Mouse (Mus musculus): ENCODE data around the gene Ctnnd2.
A peak's percentile ranks its signal among the peaks of the same experiment; 100 is the strongest.

Ctnnd2 gene

DNA sequence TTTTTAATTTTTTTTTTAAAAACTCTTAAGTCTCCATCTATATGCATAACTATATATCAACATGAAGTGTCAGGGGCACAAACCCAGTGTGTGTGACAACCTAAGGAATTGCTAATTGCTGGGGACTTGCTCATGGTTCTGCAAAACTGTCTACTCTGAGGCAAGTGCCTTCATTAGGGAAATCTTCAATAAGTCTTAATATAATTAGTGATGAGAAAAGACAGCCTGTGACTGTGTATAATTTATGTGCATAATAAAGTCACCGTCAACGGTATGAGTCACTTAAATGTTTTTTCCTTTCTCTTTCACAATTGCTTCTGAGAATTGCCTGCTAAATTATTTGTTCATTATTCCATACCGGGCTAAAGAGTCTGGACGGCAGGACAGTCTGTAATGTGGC lies 228.7 kb downstream of the Ctnnd2 start:
- DNase-seq: no peak

DNA sequence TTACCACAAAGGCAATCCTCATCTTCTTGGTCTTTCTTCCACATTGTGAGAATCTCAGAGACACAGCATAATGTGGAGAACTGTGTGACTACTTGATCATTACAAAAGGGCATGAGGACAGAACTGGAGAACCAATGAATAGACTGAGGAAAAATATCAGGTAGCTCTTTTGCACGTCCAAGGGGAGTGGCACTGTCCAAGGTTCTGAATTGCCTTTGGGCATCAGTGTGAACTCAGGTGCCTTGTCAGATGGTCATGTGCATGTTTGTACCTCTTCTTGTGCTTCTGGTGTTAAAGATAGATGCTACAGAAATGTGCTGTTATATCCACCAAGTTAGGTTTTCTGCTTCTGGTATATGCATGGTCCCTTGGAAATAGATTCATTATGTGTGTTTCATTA lies 233.9 kb downstream of the Ctnnd2 start:
- no peak for DNase-seq

DNA sequence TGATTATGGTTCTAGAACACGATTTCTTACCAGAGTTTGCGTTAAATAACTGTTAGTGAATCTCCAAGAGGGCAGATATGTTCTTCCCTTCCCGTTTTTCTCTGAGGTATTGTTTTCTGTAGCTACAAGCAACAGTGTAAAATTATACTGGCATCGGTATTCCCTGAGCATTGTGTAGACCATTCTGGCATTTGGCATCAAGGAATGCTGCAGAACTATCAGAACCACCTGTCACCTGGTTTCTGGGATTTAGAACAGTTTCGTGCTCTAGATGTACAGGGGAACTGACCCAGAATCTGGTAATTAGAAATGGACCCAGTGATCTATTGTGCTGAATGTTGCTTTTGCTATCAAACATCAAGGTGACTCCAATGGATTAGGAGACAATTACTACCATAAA lies 250.8 kb downstream of the Ctnnd2 start:
- no peak for DNase-seq

DNA sequence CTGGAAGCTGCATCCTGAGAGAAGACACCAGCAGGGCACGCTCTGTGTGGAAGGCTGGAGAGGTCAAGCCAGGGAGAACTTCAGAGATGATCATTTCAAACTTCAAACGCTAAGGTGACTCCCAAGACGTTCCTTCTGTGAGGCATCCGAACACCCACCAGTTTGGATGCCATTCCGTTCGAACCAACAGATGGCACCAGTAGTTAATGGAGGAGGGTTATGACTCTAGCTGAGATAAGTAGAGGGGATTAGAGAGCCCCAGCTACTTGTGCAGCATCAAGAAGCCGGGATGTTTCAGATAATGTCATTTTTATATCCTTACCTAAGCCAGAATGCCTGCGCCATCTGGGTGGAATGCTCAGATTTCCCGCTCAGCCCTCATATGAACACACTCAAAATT lies 251.9 kb downstream of the Ctnnd2 start:
- peak; percentile 21 for DNase-seq

DNA sequence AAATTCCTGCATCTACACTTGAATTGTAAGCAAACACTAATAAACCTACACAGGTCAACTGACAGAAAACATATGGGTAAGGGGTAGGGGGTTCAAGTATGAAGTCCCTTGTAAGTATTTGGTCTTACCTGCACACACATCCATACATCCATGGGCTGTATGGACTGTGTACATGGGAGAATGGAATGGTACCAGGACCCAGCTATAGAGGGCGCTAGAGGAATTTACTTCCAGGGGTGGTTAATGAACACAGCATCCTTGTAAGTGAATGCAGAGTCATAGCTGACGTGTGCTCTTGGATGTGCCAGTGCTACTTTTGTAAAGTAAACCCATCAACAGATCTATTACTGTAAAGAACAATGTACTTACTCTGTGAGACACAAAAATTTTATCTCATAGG lies 254.9 kb downstream of the Ctnnd2 start:
- peak; percentile 22 for DNase-seq

DNA sequence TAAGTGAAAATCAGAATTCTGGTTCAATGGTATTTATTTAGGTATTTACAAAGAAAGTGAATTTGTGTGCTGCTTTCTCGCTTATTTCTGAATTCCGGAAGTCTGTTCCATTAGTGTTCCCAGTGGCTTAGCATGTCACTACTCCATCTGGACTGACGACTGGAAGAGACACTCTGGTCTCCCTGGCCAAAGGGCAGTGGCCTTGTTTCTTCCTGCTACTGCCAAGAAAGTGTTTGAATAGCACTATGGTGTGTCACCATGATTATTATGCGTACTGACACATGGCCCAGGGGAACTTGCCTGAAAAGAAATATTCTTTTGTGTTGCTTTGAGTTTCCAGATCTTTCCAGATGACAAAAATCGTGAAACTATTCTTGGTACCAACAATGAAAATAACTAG lies 266.7 kb downstream of the Ctnnd2 start:
- DNase-seq: no peak

DNA sequence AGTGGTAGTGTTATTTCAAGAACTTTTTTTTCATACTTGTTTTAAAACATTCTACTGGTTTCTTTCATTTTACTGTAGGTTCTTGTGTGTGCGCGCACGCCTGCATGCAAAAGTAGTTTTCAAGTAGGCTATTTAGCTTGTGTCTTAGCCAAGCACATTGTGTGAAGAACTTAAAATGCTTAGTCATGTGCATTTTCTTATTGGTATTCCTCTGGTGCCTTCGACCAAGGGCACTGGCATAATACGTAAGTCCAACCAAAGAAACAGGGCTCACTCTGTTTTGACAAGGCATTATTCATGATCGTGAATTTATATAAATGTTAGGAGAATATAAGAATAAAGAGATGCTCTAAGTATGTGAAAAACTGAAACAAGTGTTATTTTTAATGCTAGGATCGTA lies 278.4 kb downstream of the Ctnnd2 start:
- peak; percentile 23 for DNase-seq

DNA sequence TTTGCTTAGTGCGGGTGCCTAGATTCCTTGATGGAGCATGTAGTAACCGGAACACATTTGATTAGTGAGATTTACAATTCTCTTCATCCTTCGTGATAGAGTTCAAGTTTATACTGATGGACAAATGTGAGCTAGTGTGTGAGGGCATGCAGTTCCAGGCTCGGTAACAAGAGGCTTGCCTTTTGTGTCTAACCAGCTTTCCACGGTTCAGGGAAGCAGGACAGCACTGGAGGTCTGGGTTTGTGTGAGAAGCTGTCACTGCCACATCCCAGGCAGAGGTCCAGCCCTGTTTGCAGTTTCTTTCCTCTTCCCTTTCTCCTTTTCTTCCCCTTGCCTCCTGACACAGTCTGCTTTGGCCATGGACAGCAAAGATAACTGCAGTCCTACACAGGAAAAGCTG lies 279.5 kb downstream of the Ctnnd2 start:
- no peak for DNase-seq

DNA sequence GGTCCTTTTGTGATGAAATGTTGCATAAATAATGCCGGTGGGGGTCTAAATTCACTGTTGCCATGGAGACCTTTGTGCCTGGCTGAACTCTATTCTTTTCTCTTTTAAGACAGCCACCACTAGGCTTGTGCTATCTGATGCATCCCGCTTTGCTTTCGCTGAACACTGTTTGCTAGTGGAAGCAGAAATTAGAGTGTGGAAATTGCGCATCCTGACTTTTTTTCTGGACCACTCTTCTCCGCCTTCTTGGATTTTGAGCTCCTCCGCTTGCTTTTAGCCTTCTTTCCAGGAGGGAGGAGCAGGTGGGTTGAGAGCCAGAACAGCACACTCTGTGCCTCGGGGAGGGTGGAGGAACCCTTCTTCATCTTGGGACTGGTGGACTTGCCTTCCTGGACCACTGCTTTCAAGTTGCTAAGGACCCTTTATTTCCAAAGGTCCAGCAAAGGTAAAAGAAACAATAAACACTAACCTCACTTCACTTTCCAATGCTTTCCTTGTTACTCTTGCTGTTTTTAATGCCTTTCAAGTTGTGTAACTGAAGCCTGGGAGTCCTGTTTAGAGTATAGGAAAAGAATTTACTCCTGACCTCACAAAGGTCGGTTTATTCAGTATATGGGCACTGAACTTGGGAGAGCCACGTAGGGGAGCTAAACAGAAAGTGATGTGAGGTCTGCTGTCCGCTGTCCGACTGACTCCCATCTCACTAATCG lies 285.3 kb downstream of the Ctnnd2 start:
- DNase-seq: no peak

DNA sequence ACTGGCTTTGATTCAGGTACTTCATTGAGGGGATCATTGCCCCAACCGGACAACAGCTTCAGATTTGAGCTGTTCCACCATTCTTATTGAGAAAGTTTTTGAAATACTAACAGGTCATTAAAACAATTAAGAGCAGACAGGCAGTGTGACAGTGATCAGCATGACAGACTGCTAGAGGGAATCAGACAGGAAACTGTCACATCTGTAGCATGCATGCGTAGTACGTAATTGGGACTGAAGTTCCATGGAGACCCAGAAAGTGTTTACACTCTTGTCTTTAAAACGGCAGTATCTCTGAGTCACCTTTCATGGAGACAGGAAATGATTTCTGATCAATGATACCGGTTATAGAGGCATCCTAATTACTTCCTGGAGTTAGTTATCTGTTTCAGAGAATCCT lies 286.3 kb downstream of the Ctnnd2 start:
- DNase-seq: no peak

DNA sequence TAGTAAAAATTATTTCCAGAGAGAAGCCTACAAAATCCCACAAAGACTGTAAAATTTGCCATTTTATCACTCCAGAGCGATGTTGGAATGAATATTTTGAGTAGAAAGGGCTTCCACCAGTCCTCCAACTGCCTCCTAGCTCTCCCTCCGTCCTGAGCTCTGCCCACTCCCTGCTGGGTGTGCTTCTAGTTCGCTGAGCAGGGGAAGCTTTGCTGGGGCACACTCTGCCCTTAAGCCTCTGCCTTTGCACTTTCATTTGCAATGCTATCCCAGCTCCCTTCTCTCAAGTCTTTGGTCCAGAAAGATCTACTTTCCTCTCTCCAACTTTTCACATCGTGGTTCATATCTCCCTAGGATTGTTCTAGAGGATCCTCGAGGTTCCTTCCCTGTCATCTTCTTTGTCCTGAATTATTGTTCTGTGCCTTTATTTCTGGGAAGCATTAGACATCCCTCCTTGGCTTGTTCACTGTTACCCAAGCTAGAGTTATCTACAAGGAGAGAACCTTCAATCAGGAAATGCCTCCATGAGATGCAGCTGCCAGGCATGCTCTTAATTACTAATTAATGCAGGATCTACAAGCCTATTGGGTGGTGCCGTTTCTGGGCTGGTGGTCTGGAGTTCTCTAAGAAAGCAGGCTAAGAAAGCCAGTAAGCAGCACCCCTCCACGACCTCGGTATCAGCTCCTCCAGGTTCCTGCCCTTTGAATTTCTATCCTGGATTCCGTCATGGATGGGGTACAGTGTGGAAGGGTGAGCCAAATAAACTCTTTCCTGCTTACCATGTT lies 288.1 kb downstream of the Ctnnd2 start:
- no peak for DNase-seq

DNA sequence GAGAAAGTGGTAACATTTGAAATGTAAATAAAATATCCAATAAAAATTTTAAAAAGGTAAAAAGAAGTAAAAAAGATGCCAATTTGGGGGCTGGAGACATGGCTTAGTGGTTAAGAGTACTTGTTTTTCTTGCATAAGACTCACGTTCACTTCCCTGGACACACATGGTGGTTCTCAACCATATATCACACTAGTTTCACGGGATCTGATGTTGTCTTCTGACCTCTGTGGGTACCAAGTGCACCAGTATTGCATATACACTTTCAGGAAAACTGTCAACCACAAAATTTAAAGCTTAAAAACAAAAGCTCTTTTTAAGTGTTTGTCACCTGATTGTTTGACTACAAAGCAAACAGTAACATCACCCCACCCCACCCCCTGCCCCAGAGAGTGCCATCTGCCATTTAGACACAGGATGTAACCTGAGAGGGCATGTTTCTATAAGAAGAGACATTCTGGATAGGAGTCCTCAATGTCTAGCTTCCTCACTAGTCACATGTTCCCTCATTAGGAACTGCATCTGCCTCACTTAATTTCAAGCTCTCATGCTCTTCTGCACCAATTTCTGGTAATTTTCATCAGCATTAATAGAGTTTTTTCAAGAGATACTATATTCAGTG lies 290.5 kb downstream of the Ctnnd2 start:
- no peak for DNase-seq

DNA sequence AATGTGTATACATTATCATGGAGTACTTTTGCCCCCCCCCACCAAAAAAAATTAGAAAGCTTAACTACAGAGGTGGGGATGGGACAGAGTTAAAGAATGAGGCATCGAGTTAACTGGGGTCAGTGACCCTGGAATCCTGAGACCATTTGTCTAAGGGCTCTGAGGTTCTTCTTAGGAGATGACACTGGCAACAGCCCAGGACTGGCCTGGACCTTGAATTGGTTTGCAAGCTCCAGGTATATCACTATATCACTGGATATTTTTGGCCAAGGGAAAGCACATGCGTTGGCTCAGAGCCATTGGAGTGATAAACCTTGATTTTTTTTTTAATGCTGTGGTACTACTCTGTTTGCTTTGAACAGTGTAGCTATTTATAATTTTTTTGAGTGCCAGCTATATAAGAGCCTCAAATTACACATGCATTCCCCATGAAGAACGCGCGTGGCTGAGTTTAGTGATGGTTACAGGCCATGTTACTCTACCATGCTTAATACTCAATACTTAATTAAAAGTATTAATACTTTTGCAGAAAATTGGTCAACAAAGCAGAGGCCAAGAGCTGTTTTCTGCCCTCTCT lies 291.2 kb downstream of the Ctnnd2 start:
- DNase-seq: no peak

DNA sequence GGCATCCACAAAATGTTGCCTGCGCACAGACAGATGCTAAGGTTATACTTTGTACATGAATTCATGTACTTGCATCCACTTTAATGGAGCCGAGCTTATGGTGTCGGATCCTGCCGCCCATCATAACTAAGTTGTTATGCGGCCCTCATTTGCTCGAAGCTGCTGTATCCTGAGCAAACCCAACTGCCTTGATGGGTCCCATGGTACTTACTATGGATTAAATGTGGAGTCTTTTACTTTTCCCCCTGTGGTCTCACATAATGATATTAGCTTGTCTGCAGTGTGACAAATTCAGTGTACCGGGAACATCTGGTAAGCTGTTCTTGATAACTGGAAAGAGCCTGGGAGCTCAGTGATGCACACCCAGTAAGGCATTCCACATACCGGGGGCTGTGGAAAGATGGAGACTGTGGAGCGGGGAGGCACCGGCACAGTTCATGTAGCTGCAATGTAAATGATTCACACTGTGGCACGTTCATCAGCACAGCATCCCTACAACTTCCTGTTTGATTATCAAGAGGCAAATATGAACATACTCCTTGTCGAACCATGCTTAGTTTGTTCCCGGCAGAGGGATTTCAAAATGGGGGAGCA lies 294.7 kb downstream of the Ctnnd2 start:
- DNase-seq: no peak

DNA sequence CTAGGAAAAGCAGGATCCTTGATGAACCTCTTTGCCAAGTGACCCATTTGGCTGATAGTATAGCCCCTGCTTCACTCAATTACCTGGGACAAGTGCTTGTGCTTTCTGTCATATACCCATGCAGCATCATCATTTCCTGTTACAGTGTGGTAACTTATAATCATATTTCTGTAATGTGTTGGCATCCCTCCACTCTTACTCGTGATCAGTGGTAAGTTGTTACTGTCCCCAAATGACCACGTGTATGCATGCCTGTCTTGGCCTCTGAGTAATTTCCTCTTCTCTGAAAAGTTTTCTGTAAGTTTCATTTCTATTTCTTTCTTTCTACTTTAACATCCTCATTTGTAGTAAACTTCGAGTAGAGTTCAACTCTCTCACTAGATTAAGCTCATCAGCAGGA lies 296.4 kb downstream of the Ctnnd2 start:
- DNase-seq: no peak

DNA sequence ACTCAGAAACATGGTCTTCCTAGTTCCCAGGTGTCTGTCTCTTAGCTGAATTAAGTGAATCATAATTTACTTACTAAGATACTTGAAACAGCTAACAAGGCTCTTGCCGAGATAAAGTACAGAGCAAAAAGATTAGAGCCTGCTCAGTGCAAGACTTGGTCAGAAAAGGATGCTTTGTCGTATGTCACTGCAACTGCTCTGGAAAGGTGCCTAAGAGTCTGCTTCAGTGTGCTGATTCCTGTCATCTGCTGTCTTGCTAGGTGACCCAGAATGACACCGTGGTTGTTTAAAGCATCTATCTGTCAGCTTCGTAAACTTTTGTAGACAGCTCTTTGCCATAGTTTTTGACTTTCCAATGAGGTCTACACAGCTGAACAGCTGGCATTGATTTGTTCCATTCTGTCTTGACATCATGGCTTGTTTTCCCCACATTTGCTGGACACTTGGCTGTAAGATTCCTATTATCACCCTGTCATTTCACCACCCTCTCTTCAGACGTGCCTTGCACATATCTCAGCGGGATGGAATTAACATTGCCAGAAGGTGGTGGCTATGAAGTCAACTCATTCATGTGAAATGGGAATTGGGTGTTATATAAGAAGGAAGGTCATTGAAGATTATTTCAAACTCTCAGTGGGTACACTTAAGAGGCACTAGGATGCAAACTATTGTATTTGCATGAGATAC lies 299.0 kb downstream of the Ctnnd2 start:
- no peak for DNase-seq

DNA sequence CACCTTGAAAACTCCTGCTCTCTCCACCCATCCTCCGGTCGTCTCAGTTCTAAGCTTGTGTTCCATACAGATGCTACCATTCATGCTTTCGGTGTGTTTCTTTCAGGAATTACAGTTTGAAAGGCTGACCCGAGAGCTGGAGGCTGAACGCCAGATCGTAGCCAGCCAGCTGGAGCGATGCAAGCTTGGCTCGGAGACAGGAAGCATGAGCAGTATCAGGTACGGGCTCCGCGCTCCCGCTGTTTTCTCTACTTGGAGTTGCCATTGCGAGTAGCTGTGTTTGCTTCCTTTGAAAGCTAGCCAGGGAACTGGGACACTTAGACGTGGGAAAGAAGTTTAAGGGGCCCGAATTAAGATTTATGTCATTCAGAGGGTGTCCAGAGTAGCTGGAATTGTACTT lies 308.3 kb downstream of the Ctnnd2 start:
- peak; percentile 31 for DNase-seq

DNA sequence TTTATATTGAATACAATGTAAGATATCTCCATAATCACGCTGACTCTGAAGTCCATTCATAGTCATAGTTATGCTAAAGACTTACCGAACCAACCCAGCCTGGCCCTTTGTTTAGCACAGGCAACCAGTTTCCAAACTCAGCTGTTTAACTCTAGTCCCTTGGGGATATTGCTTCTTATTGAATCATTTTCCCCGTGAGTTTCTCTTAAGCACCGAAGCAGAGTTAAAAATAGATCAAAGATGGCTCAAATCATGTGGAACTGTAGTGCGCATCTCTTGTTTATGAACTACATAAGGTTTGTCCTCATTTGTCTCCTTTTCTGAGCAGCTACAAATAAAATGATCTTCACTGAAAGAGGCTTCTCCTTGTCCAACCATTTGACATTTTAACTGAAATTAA lies 334.1 kb downstream of the Ctnnd2 start:
- no peak for DNase-seq

DNA sequence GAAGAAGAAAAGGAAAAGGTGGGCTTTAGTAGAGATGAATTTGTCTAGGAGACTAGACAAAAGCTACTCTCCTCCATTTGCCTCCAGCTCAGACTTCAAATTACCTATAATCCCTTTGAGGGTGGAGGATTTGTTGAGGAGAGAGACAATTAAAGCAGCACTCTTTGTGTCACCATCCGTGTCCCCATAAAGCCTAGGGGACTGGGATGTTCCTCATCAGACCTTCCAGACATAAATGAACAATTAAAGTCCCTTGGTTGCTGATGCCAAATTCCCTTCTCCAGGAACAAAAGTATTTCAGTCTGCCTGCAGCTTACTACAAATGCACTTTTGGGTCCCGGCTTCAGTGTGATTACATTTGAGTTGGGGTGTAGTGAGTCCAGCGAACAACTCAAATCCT lies 340.1 kb downstream of the Ctnnd2 start:
- no peak for DNase-seq

DNA sequence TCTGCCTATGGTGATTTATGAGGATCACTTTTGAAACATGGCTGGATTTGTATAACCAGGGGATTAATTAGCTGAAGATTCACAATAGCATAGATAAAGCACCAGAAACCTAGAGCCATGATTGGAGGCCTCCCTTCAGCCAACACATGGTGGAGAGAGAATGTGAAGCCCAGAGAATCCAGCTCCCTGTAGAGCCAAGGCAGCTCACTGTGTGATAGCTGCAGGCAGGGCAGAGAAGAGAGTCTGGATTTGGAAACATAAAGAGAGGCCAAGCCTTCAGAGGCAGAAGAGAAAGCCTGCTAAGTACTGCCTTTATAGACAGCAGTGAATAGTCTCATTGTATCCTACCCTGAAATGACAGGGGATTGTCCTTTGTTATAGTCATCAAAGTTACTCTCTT lies 340.7 kb downstream of the Ctnnd2 start:
- no peak for DNase-seq

DNA sequence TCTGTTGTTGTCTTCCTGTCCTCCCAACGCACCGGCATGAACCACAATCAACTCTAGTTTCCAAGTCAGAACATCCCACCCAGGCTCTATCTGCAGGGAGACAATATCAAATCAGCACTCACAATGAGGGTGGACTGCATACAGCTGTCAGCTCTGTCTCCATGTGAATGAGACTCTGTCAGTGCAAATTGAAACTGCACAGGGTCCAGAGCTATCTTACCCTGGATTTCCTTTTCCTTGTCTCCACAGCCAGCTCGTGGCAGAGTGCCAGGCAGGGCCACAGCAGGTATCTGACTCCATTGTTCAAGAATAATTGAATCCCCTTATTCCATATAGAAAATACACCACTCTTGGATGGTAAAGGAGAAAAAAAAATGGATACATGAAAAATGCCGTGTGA lies 343.0 kb downstream of the Ctnnd2 start:
- DNase-seq: no peak

DNA sequence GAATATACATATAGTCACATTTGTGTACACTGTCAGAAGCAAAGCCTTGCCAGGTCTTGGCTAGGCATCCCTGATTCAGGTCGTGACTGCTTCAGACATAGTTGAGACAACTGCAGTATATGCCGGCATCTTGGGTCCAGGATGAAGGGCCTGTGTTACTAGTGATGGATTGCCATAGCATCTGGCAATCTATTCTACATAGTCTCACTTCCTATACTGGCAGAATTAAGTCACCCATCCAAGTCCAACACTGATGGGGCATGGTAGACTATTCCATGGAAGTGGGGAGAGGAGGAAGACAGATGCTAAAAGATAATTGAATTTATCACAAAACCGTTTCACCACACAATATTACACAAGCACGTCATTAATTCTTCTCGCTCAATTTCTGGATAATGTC lies 369.1 kb downstream of the Ctnnd2 start:
- DNase-seq: no peak

DNA sequence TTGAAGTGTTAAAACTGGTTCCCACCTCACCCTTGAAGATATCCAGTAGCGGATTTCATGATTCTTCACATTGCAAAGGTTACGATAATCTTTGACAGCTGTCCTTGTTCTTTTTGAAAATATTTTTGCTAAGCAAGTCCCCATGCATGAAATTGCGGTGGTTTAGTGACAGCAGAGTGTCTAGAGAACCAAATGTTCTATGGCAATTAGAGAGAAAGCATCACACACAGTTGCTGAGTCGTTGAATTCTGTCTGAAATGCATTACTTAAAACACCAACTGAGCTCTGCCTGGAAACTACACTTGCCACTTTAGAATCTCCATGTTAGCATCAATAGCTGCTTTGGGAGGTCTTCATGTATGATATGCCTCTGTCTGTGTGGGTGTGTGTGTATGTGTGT lies 375.9 kb downstream of the Ctnnd2 start:
- peak; percentile 40 for DNase-seq

Data from layer of hippocampus, adult 9-11 months (tissue).